Mouse (Mus musculus) C2C12 (cell line): Measurements from ENCODE around the gene Icmt. TPM values are rescaled to one million over a fixed set of nuclear protein-coding genes. Genes with fewer than 3 reads are reported as not detected.

Experiments
- H3K27me3 ChIP-seq: one replicate; pipeline ENCODE4 v1.6.1; 2011; ENCODE audit not compliant: control insufficient read depth, insufficient read depth, insufficient read length
- H3K36me3 ChIP-seq: one replicate; pipeline ENCODE4 v1.6.1; 2011; ENCODE audit not compliant: control insufficient read depth, insufficient read depth
- H3K4me3 ChIP-seq: one replicate; pipeline ENCODE4 v1.5.1; 2011; ENCODE audit warnings: mild to moderate bottlenecking, control low read depth; ENCODE audit not compliant: poor library complexity, insufficient read depth, severe bottlenecking
- H3K79me2 ChIP-seq: one replicate; pipeline ENCODE4 v1.6.1; 2011; ENCODE audit not compliant: control insufficient read depth, insufficient read depth
- H3K79me3 ChIP-seq: one replicate; pipeline ENCODE4 v1.6.1; 2011; ENCODE audit warnings: low read depth, control low read depth
- H3ac ChIP-seq: one replicate; pipeline ENCODE3; 2011; ENCODE audit warnings: low read depth; ENCODE audit not compliant: control insufficient read depth, insufficient read length
- CEBPB ChIP-seq: IDR thresholded peaks from one replicate; pipeline ENCODE4 v1.6.1; 2011; ENCODE audit warnings: low read depth, mild to moderate bottlenecking, control low read depth, moderate library complexity
- CTCF ChIP-seq: IDR thresholded peaks from one replicate; pipeline ENCODE4 v1.5.1; 2011; ENCODE audit not compliant: control insufficient read depth, insufficient read depth, insufficient read length
- FOSL1 ChIP-seq: IDR thresholded peaks from one replicate; pipeline ENCODE4 v1.8.0; 2011; ENCODE audit warnings: mild to moderate bottlenecking, low read length; ENCODE audit not compliant: poor library complexity, insufficient read depth, severe bottlenecking
- MAX ChIP-seq: IDR thresholded peaks from one replicate; pipeline ENCODE4 v1.6.1; 2011; ENCODE audit warnings: mild to moderate bottlenecking, control low read depth
- MYOD1 ChIP-seq: IDR thresholded peaks from one replicate; pipeline ENCODE4 v1.6.1; 2011; ENCODE audit warnings: low read depth; ENCODE audit not compliant: control insufficient read depth, insufficient read length
- MYOG ChIP-seq: IDR thresholded peaks from one replicate; pipeline ENCODE4 v1.6.1; 2011; ENCODE audit not compliant: control insufficient read depth, insufficient read length; ENCODE audit errors: extremely low read depth
- USF1 ChIP-seq: IDR thresholded peaks from one replicate; pipeline ENCODE4 v1.6.1; 2011; ENCODE audit warnings: low read depth, mild to moderate bottlenecking, control low read depth, moderate library complexity
- polyA plus RNA-seq: library from polyadenylated mRNA; unstranded; fragments of >200 nt; fragmentation: generic; extraction: Trizol; gene quantifications from one replicate; pipeline ENCODE4 v1.2.1, GENCODE M21; 2012; ENCODE audit warnings: missing spikeins

The Icmt gene
- polyA plus RNA-seq, 1 experiment, result 34.1 TPM

GRCm38 (mm10) chr4:152313934-152314333, 16.9 kb downstream of the Icmt start:
- TF ChIP-seq USF1 (no peak), MYOG (no peak), CEBPB (no peak)
- H3K79me3 ChIP-seq, result no peaks in the 10 kb centered on the region
- no peak overlapping the region for H3K4me3 ChIP-seq
- no peaks in the 10 kb centered on the region for H3K36me3 ChIP-seq
- no peaks in the 10 kb centered on the region for H3K79me2 ChIP-seq
- no peak overlapping the region for H3ac ChIP-seq
- H3K27me3 ChIP-seq, result peaks cover 23% of the 10 kb centered on the region

- Histone ChIP-seq H3K27me3 (peaks cover 23% of the 10 kb centered on the region), H3ac (no peak overlapping the region), H3K79me2 (no peaks in the 10 kb centered on the region), H3K79me3 (no peaks in the 10 kb centered on the region), H3K4me3 (no peak overlapping the region), H3K36me3 (no peaks in the 10 kb centered on the region)
- TF ChIP-seq MYOD1, result no peak
- no peak for TF ChIP-seq MAX
- no peak for TF ChIP-seq FOSL1
- no peak for TF ChIP-seq CTCF
- TF ChIP-seq CEBPB, result no peak
- no peak for TF ChIP-seq USF1
- TF ChIP-seq MYOG, result no peak
Measured at GRCm38 (mm10) chr4:152315498-152316213, 18.6 kb downstream of the Icmt start.

GRCm38 (mm10) chr4:152317631-152318033, 20.6 kb downstream of the Icmt start:
- no peak for TF ChIP-seq MAX
- no peak for TF ChIP-seq FOSL1
- no peak for TF ChIP-seq USF1
- H3K36me3 ChIP-seq, result no peaks in the 10 kb centered on the region
- peaks cover 23% of the 10 kb centered on the region for H3K27me3 ChIP-seq
- no peaks in the 10 kb centered on the region for H3K79me2 ChIP-seq
- no peak overlapping the region for H3K4me3 ChIP-seq
- no peak overlapping the region for H3ac ChIP-seq
- H3K79me3 ChIP-seq, result no peaks in the 10 kb centered on the region

GRCm38 (mm10) chr4:152318517-152319234, 21.6 kb downstream of the Icmt start, which contains the start of gene Rnf207:
Gene Rnf207 (minus strand): TSS chr4:152318993.
- H3K79me3 ChIP-seq, result no peaks in the 10 kb centered on the region
- H3K4me3 ChIP-seq, result no peak within 1 kb of the TSS
- no peaks in the 10 kb centered on the region for H3K36me3 ChIP-seq
- H3K79me2 ChIP-seq, result no peaks in the 10 kb centered on the region
- TF ChIP-seq MYOG (no peak), FOSL1 (no peak), CTCF (peak; percentile 49)
- H3K27me3 ChIP-seq, result peaks cover 23% of the 10 kb centered on the region
- H3ac ChIP-seq, result peak within 1 kb of the TSS; percentile 14

- Histone ChIP-seq H3K79me3 (peaks cover 7% of the 10 kb centered on the region), H3K79me2 (peaks cover 9% of the 10 kb centered on the region), H3ac (no peak overlapping the region), H3K27me3 (peaks cover 3% of the 10 kb centered on the region), H3K36me3 (no peaks in the 10 kb centered on the region), H3K4me3 (no peak overlapping the region)
- TF ChIP-seq FOSL1 (no peak), MAX (no peak), CTCF (no peak), CEBPB (no peak), MYOG (no peak), MYOD1 (no peak), USF1 (no peak)
Measured at GRCm38 (mm10) chr4:152321464-152321863, 24.4 kb downstream of the Icmt start.
